ENCODE assay signal across 8 mouse cellular contexts in the genomic region with DNA sequence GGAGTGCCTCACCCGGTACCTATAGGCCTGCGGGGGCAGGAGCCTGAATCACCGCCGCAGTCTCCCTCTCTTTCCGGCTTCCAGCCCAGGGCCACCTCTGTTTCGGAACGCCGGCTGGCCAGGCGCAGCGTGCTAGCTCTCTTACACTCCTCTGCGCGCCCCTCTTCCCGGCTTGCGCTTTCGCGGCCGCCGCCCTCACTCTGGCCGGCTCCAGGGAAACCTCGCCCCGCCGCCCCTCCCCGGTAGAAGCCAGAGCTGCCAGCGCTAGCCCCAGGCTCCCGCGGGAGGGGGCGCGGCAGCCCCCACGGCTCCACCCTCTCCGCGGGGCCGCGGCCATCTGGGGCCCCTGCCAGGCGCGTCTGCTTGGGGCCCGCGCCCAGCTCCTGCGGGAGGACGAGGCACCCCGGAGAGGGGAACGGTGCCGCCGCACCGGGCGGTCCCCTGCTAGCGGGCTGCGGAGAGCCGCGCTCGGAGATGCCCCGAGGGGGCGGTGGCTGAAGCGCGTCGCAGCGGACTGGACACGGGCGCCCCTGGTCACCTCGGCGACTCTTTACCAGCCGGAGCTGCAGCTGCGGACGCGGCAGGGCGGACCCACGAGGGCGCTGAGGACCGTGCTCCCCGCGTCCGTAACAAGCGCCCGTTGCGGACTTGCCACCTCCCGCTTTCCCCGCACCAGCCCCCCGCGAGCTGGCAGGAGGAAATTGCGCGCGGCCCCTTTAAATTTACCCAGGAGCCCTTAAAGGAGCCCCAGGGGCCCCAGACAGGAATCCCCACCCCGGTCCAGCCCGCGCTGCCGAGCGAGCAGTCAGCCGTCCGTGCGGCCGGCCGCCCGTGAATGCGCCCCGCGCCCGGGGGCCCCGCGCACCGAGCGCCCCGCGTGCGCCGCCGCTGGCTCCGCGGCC. TPM values are rescaled to one million over a fixed set of nuclear protein-coding genes. Genes with fewer than 3 reads are reported as not detected.
A peak's percentile ranks its signal among the peaks of the same experiment; 100 is the strongest.
DNase-seq lines count a peak whose midpoint lies in the region; ATAC-seq and TF ChIP-seq lines count a peak whose summit lies in the region.

TSS of gene 2700081O15Rik (plus strand) at position 792 of the 902 bp plus-strand sequence.

- peak; percentile 59 for ATAC-seq in midbrain, embryonic 12.5 days (ENCODE audit: low FRiP score, low read depth)
- no peak for ATAC-seq in inflammation-experienced regulatory T-cells, adult 6 months

- no peaks in the 10 kb centered on the region for H3K9me3 ChIP-seq in midbrain, embryonic 12.5 days

- peaks cover 22% of the 10 kb centered on the region for H3K36me3 ChIP-seq in midbrain, embryonic 12.5 days

- peak within 1 kb of the TSS; percentile 55 for H3K4me3 ChIP-seq in cortical plate, adult 2 months (ENCODE audit: insufficient read depth, low read length)
- peak within 1 kb of the TSS; percentile 78 for H3K4me3 ChIP-seq in midbrain, embryonic 12.5 days

- H3K4me1 ChIP-seq in cortical plate, adult 2 months (ENCODE audit: control insufficient read depth, insufficient read depth, low read length) = peaks cover 3% of the 10 kb centered on the region
- H3K4me1 ChIP-seq in midbrain, embryonic 12.5 days = peaks cover 46% of the 10 kb centered on the region

- no peak for TF ChIP-seq CTCF in cortical plate, adult 2 months (IDR thresholded peaks at IDR 0.05; ENCODE audit: extremely low read depth, insufficient read depth, low read length)

- H3K27me3 ChIP-seq in midbrain, embryonic 12.5 days = peaks cover 5% of the 10 kb centered on the region; the same call in 1 of the 2 replicates

- peak; percentile 55 for DNase-seq in adrenal gland, adult 8-10 months
- DNase-seq in gastrocnemius, postnatal 25 days = peak; percentile 81
- peak; percentile 59 for DNase-seq in induced T-regulatory cell, adult 2 months (ENCODE audit: low read depth)
- peak; percentile 82 for DNase-seq in left cerebral cortex, postnatal 4 days
- DNase-seq in spleen, postnatal 10 days (ENCODE audit: low spot score in 2 of 2) = peak; percentile 46 to 68

- peak within 1 kb of the TSS; percentile 83 for H3K4me2 ChIP-seq in midbrain, embryonic 12.5 days (replicated peaks)

- no peak for TF ChIP-seq POLR2A in cortical plate, adult 2 months (IDR thresholded peaks at IDR 0.05; ENCODE audit: extremely low read depth, insufficient read depth, low read length)

- peak within 1 kb of the TSS; percentile 100 for H3K9ac ChIP-seq in midbrain, embryonic 12.5 days (replicated peaks)

- WGBS in midbrain, embryonic 12.5 days = under 1% methylated on average over 92 of the region's 107 CpGs

- intact Hi-C loops in left cerebral cortex, postnatal 4 days (cut with DNase I) = loop anchor here (5.0 kb wide), 1 partner anchor 35 kb away; the partner anchor contains the start of gene Spindoc

- H3K27ac ChIP-seq in cortical plate, adult 2 months (ENCODE audit: insufficient read depth, low read length) = peak within 1 kb of the TSS; percentile 17; the same call in 1 of the 2 replicates
- peak within 1 kb of the TSS; percentile 98 for H3K27ac ChIP-seq in midbrain, embryonic 12.5 days (replicated peaks)

RNA-seq across cellular contexts. Expression of gene 2700081O15Rik, which starts in this region (rescaled TPM):
- 10 to 100 TPM; 20.2 to 29.5 (median 27.3) TPM for total RNA-seq in adrenal gland, adult 8-10 months (2022)
- 26.7 and 32.9 TPM in 2 replicates for polyA plus RNA-seq in cortical plate, adult 2 months (2012; rRNA removed)
- total RNA-seq in gastrocnemius, postnatal 25 days (2021) = 1 to 10 TPM; 6.8 to 7.9 TPM
- 100 to 1,000 TPM; 145 to 166 TPM for total RNA-seq in left cerebral cortex, postnatal 4 days (2021)
- polyA plus RNA-seq in midbrain, embryonic 12.5 days (2016; fragmentation: Nextera tagmentation; extraction: Ambion mirVana) = 15.4 and 17.4 TPM in 2 replicates
- under 1 TPM; 0.10 to 0.23 (median 0.15) TPM for polyA plus RNA-seq in inflammation-experienced regulatory T-cells, adult 6 months (2017; shearing (Covaris generic))

Comparison
In these comparisons a context has a peak if more than half of its experiments do, and no peak if none do; other contexts are left out.
1. RNA of gene 2700081O15Rik (total RNA-seq): 145 to 166 TPM in left cerebral cortex, postnatal 4 days; 20.2 to 29.5 TPM in adrenal gland, adult 8-10 months and 6.8 to 7.9 TPM in gastrocnemius, postnatal 25 days; every median in the first group is over 4 times any median in the second.
2. RNA of gene 2700081O15Rik (polyA plus RNA-seq): 26.7 to 32.9 TPM in cortical plate, adult 2 months and 15.4 to 17.4 TPM in midbrain, embryonic 12.5 days; 0.10 to 0.23 TPM in inflammation-experienced regulatory T-cells, adult 6 months; every median in the first group is over 10 times any median in the second.
3. Peak in every context shown above with its lines, with median percentiles within 50 percentile points of each other: DNase-seq.